Mouse (Mus musculus) lung, postnatal 0 days (tissue): Measurements from ENCODE around the gene 2700049A03Rik.

ENCODE experiments used
- CTCF ChIP-seq: IDR thresholded peaks from 2 replicates; pipeline ENCODE4 v1.5.1; 2016; ENCODE audit warnings: antibody characterized with exemption, mild to moderate bottlenecking
- EP300 ChIP-seq: IDR thresholded peaks from 2 replicates; pipeline ENCODE4 v1.6.1; 2016; ENCODE audit warnings: antibody characterized with exemption, mild to moderate bottlenecking, control low read depth

DNA sequence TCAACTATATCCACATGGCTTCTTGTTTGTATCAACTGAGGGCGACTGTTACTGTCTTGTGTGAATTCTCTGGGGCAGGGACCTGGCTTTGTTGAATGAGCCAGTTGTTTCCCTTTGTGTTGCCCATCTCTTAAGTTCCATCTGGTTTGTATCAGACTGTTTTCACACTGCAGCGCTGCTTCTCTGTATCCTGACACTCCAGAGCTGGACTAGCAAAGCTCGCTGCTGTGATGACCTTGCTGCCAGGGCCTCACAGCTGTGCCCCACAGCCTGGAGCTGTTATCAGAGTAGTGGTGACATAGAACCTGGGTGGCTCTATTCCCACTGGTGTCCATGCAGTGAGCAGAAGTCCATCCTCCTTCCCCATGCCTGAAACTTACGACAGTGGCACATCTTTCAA lies 91.1 kb downstream of the 2700049A03Rik start:
- TF ChIP-seq CTCF (no peak), EP300 (no peak)
